Comparison of ENCODE assay signal across 13 mouse cellular contexts in genomic region chr4:124964912-124965599, GRCm38 (mm10). TPM values are rescaled to one million over a fixed set of nuclear protein-coding genes. Genes with fewer than 3 reads are reported as not detected.
A peak's percentile ranks its signal among the peaks of the same experiment; 100 is the strongest.
DNase-seq lines count a peak whose midpoint lies in the region; ATAC-seq lines count a peak whose summit lies in the region.
"Had no signal": no experiment of that assay in that cellular context is flagged by ENCODE, and none has a peak within 500 bp of the region (broad histone marks: within the 10 kb centered on the region; RNA-seq: fewer than 3 reads in every experiment).

No protein-coding gene starts in this region.

- H3K27ac ChIP-seq in forebrain, embryonic 10.5 days, result peak overlapping the region; percentile 89
- no peak overlapping the region for H3K27ac ChIP-seq in forebrain, embryonic 15.5 days (replicated peaks)
- no peak overlapping the region for H3K27ac ChIP-seq in kidney, embryonic 16.5 days (ENCODE audit: low read length)
- H3K27ac ChIP-seq in hindbrain, embryonic 13.5 days, result peak overlapping the region; percentile 20; the same call in 1 of the 2 replicates
- H3K27ac ChIP-seq: intestine, embryonic 15.5 days; layer of hippocampus, adult 2 months had no signal

- no peaks in the 10 kb centered on the region for H3K36me3 ChIP-seq in forebrain, embryonic 10.5 days (replicated peaks)
- H3K36me3 ChIP-seq in forebrain, embryonic 15.5 days, result no peaks in the 10 kb centered on the region
- no peaks in the 10 kb centered on the region for H3K36me3 ChIP-seq in kidney, embryonic 16.5 days (ENCODE audit: insufficient read depth, low read length)
- H3K36me3 ChIP-seq in hindbrain, embryonic 13.5 days, result no peaks in the 10 kb centered on the region
- H3K36me3 ChIP-seq: intestine, embryonic 15.5 days had no signal

- WGBS in forebrain, embryonic 10.5 days, result 4% methylated on average over 8 of the region's 8 CpGs
- WGBS in forebrain, embryonic 15.5 days, result 5% methylated on average over 8 of the region's 8 CpGs
- 18% methylated on average over 8 of the region's 8 CpGs for WGBS in kidney, embryonic 16.5 days
- 10% methylated on average over 8 of the region's 8 CpGs for WGBS in hindbrain, embryonic 13.5 days

- DNase-seq in forebrain, embryonic 10.5 days (ENCODE audit: extremely low spot score, low spot score), result peak; percentile 81
- no peak for DNase-seq in kidney, adult 11 months
- peak; percentile 59 for DNase-seq in retina, postnatal 1 day
- DNase-seq in frontal cortex, adult 2 months (ENCODE audit: extremely low spot score in 1 of 2, low spot score in 1 of 2), result no peak
- DNase-seq in thymus, postnatal 0 days (ENCODE audit: low spot score), result no peak
- DNase-seq: adrenal gland, postnatal 25 days; lung, postnatal 10 days had no signal

- no peak overlapping the region for H3K4me2 ChIP-seq in forebrain, embryonic 15.5 days (replicated peaks)
- H3K4me2 ChIP-seq in kidney, embryonic 16.5 days (replicated peaks; ENCODE audit: low read depth, low read length), result no peak overlapping the region
- H3K4me2 ChIP-seq in hindbrain, embryonic 13.5 days, result no peak overlapping the region
- H3K4me2 ChIP-seq: intestine, embryonic 15.5 days; liver, embryonic 11.5 days had no signal

- no peaks in the 10 kb centered on the region for H3K27me3 ChIP-seq in forebrain, embryonic 10.5 days (ENCODE audit: poor library complexity, severe bottlenecking)
- no peaks in the 10 kb centered on the region for H3K27me3 ChIP-seq in forebrain, embryonic 15.5 days
- no peaks in the 10 kb centered on the region for H3K27me3 ChIP-seq in kidney, embryonic 16.5 days (ENCODE audit: insufficient read depth, low read length)
- H3K27me3 ChIP-seq in hindbrain, embryonic 13.5 days, result no peaks in the 10 kb centered on the region
- H3K27me3 ChIP-seq: intestine, embryonic 15.5 days had no signal

- H3K9ac ChIP-seq in forebrain, embryonic 15.5 days (replicated peaks), result no peak overlapping the region
- H3K9ac ChIP-seq in kidney, embryonic 16.5 days (replicated peaks; ENCODE audit: low read length), result no peak overlapping the region
- peak overlapping the region; percentile 9; the same call in 1 of the 2 replicates for H3K9ac ChIP-seq in hindbrain, embryonic 13.5 days
- H3K9ac ChIP-seq: intestine, embryonic 15.5 days had no signal

- no peaks in the 10 kb centered on the region for H3K9me3 ChIP-seq in forebrain, embryonic 10.5 days
- no peaks in the 10 kb centered on the region for H3K9me3 ChIP-seq in forebrain, embryonic 15.5 days
- H3K9me3 ChIP-seq in kidney, embryonic 16.5 days (ENCODE audit: low read length), result no peaks in the 10 kb centered on the region
- H3K9me3 ChIP-seq in hindbrain, embryonic 13.5 days, result no peaks in the 10 kb centered on the region
- H3K9me3 ChIP-seq: intestine, embryonic 15.5 days had no signal

- ATAC-seq in forebrain, embryonic 15.5 days (replicated peaks), result no peak
- ATAC-seq in kidney, embryonic 16.5 days (ENCODE audit: low FRiP score, low TSS enrichment), result peak; percentile 52; the same call in 1 of the 2 replicates
- ATAC-seq in hindbrain, embryonic 13.5 days (ENCODE audit: low FRiP score), result no peak
- ATAC-seq: intestine, embryonic 15.5 days had no signal

- H3K4me1 ChIP-seq in forebrain, embryonic 10.5 days, result peaks cover 75% of the 10 kb centered on the region
- no peaks in the 10 kb centered on the region for H3K4me1 ChIP-seq in forebrain, embryonic 15.5 days
- H3K4me1 ChIP-seq in kidney, embryonic 16.5 days (ENCODE audit: insufficient read depth, low read length), result peaks cover 6% of the 10 kb centered on the region
- H3K4me1 ChIP-seq in hindbrain, embryonic 13.5 days (replicated peaks), result peaks cover 14% of the 10 kb centered on the region
- H3K4me1 ChIP-seq: intestine, embryonic 15.5 days had no signal

- H3K4me3 ChIP-seq in forebrain, embryonic 10.5 days, result peak overlapping the region; percentile 27; the same call in 1 of the 2 replicates
- no peak overlapping the region for H3K4me3 ChIP-seq in forebrain, embryonic 15.5 days
- H3K4me3 ChIP-seq in kidney, embryonic 16.5 days (ENCODE audit: low read length), result no peak overlapping the region
- no peak overlapping the region for H3K4me3 ChIP-seq in hindbrain, embryonic 13.5 days
- H3K4me3 ChIP-seq: intestine, embryonic 15.5 days; layer of hippocampus, adult 2 months had no signal

RNA-seq across cellular contexts. Expression of gene Rspo1, which starts 21.2 kb away (rescaled TPM):
- 40.0 and 46.8 TPM in 2 replicates for polyA plus RNA-seq in forebrain, embryonic 10.5 days (2016; fragmentation: Nextera tagmentation; extraction: Ambion mirVana)
- polyA plus RNA-seq in forebrain, embryonic 15.5 days (2015; fragmentation: Nextera tagmentation; extraction: Ambion mirVana), result 2.7 and 4.5 TPM in 2 replicates
- 25.1 and 31.1 TPM in 2 replicates for polyA plus RNA-seq in kidney, embryonic 16.5 days (2015; fragmentation: Nextera tagmentation; extraction: Ambion mirVana)
- 2.5 and 4.1 TPM in 2 replicates for polyA plus RNA-seq in hindbrain, embryonic 13.5 days (2015; fragmentation: Nextera tagmentation; extraction: Ambion mirVana)
- polyA plus RNA-seq in frontal cortex, adult 2 months (2012; rRNA removed), result 3.6 and 8.3 TPM in 2 replicates
- 0.12 and 0.13 TPM in 2 replicates for polyA plus RNA-seq in thymus, postnatal 0 days (2015; fragmentation: Nextera tagmentation; extraction: Ambion mirVana)

RNA-seq across cellular contexts. Expression of gene Cdca8, which starts 25.9 kb away (rescaled TPM):
- polyA plus RNA-seq in forebrain, embryonic 10.5 days (2016; fragmentation: Nextera tagmentation; extraction: Ambion mirVana), result 293 and 297 TPM in 2 replicates
- 81.4 and 87.0 TPM in 2 replicates for polyA plus RNA-seq in forebrain, embryonic 15.5 days (2015; fragmentation: Nextera tagmentation; extraction: Ambion mirVana)
- polyA plus RNA-seq in kidney, embryonic 16.5 days (2015; fragmentation: Nextera tagmentation; extraction: Ambion mirVana), result 149 and 164 TPM in 2 replicates
- polyA plus RNA-seq in hindbrain, embryonic 13.5 days (2015; fragmentation: Nextera tagmentation; extraction: Ambion mirVana), result 37.2 and 44.6 TPM in 2 replicates
- 2.0 and 2.6 TPM in 2 replicates for polyA plus RNA-seq in frontal cortex, adult 2 months (2012; rRNA removed)
- polyA plus RNA-seq in thymus, postnatal 0 days (2015; fragmentation: Nextera tagmentation; extraction: Ambion mirVana), result 116 and 154 TPM in 2 replicates

RNA-seq across cellular contexts. Expression of gene 9930104L06Rik, which starts 28.2 kb away (rescaled TPM):
- polyA plus RNA-seq in forebrain, embryonic 10.5 days (2016; fragmentation: Nextera tagmentation; extraction: Ambion mirVana), result 16.4 and 17.5 TPM in 2 replicates
- polyA plus RNA-seq in forebrain, embryonic 15.5 days (2015; fragmentation: Nextera tagmentation; extraction: Ambion mirVana), result 16.2 and 20.0 TPM in 2 replicates
- 12.7 and 13.8 TPM in 2 replicates for polyA plus RNA-seq in kidney, embryonic 16.5 days (2015; fragmentation: Nextera tagmentation; extraction: Ambion mirVana)
- polyA plus RNA-seq in hindbrain, embryonic 13.5 days (2015; fragmentation: Nextera tagmentation; extraction: Ambion mirVana), result 13.1 and 15.9 TPM in 2 replicates
- polyA plus RNA-seq in frontal cortex, adult 2 months (2012; rRNA removed), result 20.9 and 21.3 TPM in 2 replicates
- polyA plus RNA-seq in thymus, postnatal 0 days (2015; fragmentation: Nextera tagmentation; extraction: Ambion mirVana), result 9.0 and 10.6 TPM in 2 replicates

RNA-seq across cellular contexts. Expression of gene Gnl2, which starts 51.3 kb away (rescaled TPM):
- 99.7 and 107 TPM in 2 replicates for polyA plus RNA-seq in forebrain, embryonic 10.5 days (2016; fragmentation: Nextera tagmentation; extraction: Ambion mirVana)
- 93.6 and 95.8 TPM in 2 replicates for polyA plus RNA-seq in forebrain, embryonic 15.5 days (2015; fragmentation: Nextera tagmentation; extraction: Ambion mirVana)
- 80.7 and 82.7 TPM in 2 replicates for polyA plus RNA-seq in kidney, embryonic 16.5 days (2015; fragmentation: Nextera tagmentation; extraction: Ambion mirVana)
- polyA plus RNA-seq in hindbrain, embryonic 13.5 days (2015; fragmentation: Nextera tagmentation; extraction: Ambion mirVana), result 90.6 and 95.9 TPM in 2 replicates
- 115 and 127 TPM in 2 replicates for polyA plus RNA-seq in frontal cortex, adult 2 months (2012; rRNA removed)
- polyA plus RNA-seq in thymus, postnatal 0 days (2015; fragmentation: Nextera tagmentation; extraction: Ambion mirVana), result 62.6 and 66.4 TPM in 2 replicates

Comparison
In these comparisons a context has a peak if more than half of its experiments do, and no peak if none do; other contexts are left out.
1. H3K27ac ChIP-seq: peak in forebrain, embryonic 10.5 days (single experiment) and hindbrain, embryonic 13.5 days (single experiment); none in forebrain, embryonic 15.5 days (single experiment) and kidney, embryonic 16.5 days (single experiment).
2. DNase-seq: peak in forebrain, embryonic 10.5 days (single experiment) and retina, postnatal 1 day (single experiment); none in kidney, adult 11 months (single experiment), frontal cortex, adult 2 months (0 of 2) and thymus, postnatal 0 days (single experiment).
3. RNA of gene Cdca8, which starts 25.9 kb away (polyA plus RNA-seq): 293 to 297 TPM in forebrain, embryonic 10.5 days, 116 to 154 TPM in thymus, postnatal 0 days, 149 to 164 TPM in kidney, embryonic 16.5 days, 81.4 to 87.0 TPM in forebrain, embryonic 15.5 days and 37.2 to 44.6 TPM in hindbrain, embryonic 13.5 days; 2.0 to 2.6 TPM in frontal cortex, adult 2 months; every median in the first group is over 10 times any median in the second.